Mouse (Mus musculus): ENCODE data around the gene Xpr1.

- TF ChIP-seq CTCF (IDR thresholded peaks at IDR 0.05; ENCODE audit: low read depth, low read length): no peak
- no peak for TF ChIP-seq POLR2A (IDR thresholded peaks at IDR 0.05; ENCODE audit: insufficient read depth, low read length)
- TF ChIP-seq EP300 (IDR thresholded peaks at IDR 0.05; ENCODE audit: insufficient read depth, low read depth, low read length): no peak
Observed at GRCm38 (mm10) chr1:155239169-155239568, 178.0 kb downstream of the Xpr1 start.

All from ES-Bruce4 (cell line).